Mouse (Mus musculus): Measurements from ENCODE around the gene Osm. TPM values are rescaled to one million over a fixed set of nuclear protein-coding genes. Genes with fewer than 3 reads are reported as not detected.
A peak's percentile ranks its signal among the peaks of the same experiment; 100 is the strongest.

The Osm gene
- under 1 TPM; 0.13 to 0.14 TPM for total RNA-seq (2021)
- polyA plus RNA-seq (2012; rRNA removed), result 0.14 and 0.15 TPM in 2 replicates
- long read RNA-seq, result 0 reads

DNA sequence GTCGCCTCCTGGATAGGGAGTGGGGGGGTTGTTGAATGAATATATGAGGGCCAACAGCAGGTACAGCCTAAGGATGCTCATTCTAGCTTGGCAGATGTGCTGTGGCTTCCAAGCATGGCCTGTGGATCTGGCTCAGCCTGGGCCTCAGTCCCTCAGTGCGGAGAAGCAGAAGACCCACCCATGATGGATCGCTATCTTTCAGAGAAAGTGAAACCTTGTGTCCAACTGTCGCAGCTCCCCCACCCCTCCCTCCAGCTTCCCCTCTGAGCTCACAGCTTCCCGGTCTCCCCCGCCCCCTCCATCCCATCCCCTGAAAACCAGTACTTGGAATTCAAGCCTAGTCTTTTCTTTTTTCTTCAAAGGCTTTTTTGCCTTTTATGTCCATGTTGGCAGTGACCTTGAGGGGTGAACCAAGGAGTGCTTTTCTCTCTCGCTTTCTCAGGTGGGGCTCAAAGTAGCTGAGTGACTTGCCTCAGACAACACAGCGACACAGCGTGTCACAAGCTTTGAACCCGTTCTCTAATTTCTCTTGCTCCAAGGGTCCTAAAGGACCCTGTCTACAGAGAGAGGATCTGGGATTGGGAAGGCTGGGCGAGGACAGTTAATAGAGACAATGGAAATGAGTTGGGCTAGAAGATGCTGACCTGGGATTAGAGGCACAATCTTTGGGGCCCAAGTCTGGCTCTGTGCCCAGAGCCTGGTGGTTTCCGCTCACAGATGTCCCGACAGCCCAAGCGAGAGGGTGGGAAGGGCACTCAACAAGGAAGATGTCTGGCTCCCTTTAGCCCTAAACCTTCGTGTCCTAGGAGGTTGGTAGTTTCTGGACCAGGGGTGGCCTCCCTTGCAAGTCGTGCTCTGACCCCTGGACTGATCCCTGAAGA, at the start of gene Osm:
Gene Osm (plus strand): TSS at position 756 of the 881 bp plus-strand sequence.
- DNase-seq, result peak; percentile 42 to 70
- TF ChIP-seq POLR2A (IDR thresholded peaks at IDR 0.05; ENCODE audit: insufficient read depth, low read depth, low read length), result no peak
- no peak for TF ChIP-seq CTCF (IDR thresholded peaks at IDR 0.05)
- no peak for TF ChIP-seq EP300 (IDR thresholded peaks at IDR 0.05; ENCODE audit: insufficient read depth, low read depth, low read length)
- Histone ChIP-seq H3K9ac (ENCODE audit: low read depth, low read length) (no peak within 1 kb of the TSS), H3K4me1 (ENCODE audit: control insufficient read depth, insufficient read depth, low read length) (no peaks in the 10 kb centered on the region), H3K36me3 (ENCODE audit: control insufficient read depth, insufficient read depth, low read length) (no peaks in the 10 kb centered on the region), H3K4me3 (no peak within 1 kb of the TSS), H3K27me3 (ENCODE audit: control insufficient read depth, insufficient read depth, low read length) (no peaks in the 10 kb centered on the region; the same call in 1 of the 2 replicates), H3K27ac (no peak within 1 kb of the TSS), H3K79me2 (replicated peaks; ENCODE audit: control insufficient read depth, insufficient read depth, low read length) (no peaks in the 10 kb centered on the region)
- 69% methylated on average over 16 of the region's 16 CpGs for WGBS
- intact Hi-C loops (cut with DNase I), result no loop called here

DNA sequence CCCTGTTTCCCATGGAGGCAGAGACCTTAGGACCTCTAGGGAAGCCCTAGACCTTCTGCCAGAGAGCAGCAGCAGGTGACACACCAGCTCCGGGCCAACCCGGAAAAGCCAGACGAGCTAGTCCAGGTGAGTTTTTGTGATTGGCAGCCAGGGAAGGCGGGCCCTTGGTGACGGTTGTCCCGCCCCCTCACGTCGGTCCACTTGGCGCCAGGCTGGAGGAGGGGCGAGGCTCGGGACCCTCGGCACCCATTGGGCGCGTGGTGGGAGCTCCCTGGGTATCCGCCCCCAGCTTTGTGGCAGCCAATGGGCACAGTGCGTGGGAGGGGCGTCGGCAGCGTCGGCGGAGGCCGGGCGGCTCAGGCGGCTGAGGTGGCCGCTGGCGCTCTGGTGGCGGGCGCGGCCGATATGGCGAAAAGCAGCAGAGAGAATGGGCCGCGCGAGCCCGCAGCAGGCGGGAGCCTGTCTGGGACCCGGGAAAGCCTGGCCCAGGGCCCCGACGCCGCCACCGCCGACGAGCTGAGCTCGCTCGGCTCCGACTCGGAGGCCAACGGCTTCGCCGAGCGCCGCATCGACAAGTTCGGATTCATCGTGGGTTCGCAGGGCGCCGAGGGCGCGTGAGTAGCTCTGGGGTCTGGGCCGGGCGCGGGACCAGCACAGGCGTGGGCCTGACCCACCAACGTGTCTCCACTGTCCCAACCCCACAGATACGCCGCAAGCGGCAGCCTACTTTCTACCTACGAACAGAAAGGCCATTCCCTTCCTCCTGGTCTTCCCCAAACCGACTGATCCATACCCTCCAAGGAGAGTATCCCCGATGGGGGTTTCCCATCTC, 49.5 kb upstream of the Osm start, which contains the start of gene Tbc1d10a:
Gene Tbc1d10a (plus strand): TSS at position 304 of the 832 bp plus-strand sequence.
- peaks cover 14% of the 10 kb centered on the region for H3K36me3 ChIP-seq (ENCODE audit: control insufficient read depth, insufficient read depth, low read length)
- H3K4me3 ChIP-seq, result peak within 1 kb of the TSS; percentile 94
- peak within 1 kb of the TSS; percentile 88 for H3K9ac ChIP-seq (ENCODE audit: low read depth, low read length)
- peak within 1 kb of the TSS; percentile 97 for H3K27ac ChIP-seq
- DNase-seq, result peak; percentile 97 to 99
- peaks cover 6% of the 10 kb centered on the region; the same call in 1 of the 2 replicates for H3K79me2 ChIP-seq (replicated peaks; ENCODE audit: control insufficient read depth, insufficient read depth, low read length)
- intact Hi-C loops (cut with DNase I), result no loop called here
- peaks cover 30% of the 10 kb centered on the region for H3K4me1 ChIP-seq (ENCODE audit: control insufficient read depth, insufficient read depth, low read length)
- H3K27me3 ChIP-seq (ENCODE audit: control insufficient read depth, insufficient read depth, low read length), result no peaks in the 10 kb centered on the region
- under 1% methylated on average over 71 of the region's 71 CpGs for WGBS
- TF ChIP-seq POLR2A (IDR thresholded peaks at IDR 0.05; ENCODE audit: insufficient read depth, low read depth, low read length), result peak; percentile 68
- TF ChIP-seq EP300 (IDR thresholded peaks at IDR 0.05; ENCODE audit: insufficient read depth, low read depth, low read length), result 0 out of 2 replicates have a peak, but pooled peaks have one; percentile 25
- TF ChIP-seq CTCF (IDR thresholded peaks at IDR 0.05), result peak; percentile 26; the same call in 1 of the 2 replicates

DNA sequence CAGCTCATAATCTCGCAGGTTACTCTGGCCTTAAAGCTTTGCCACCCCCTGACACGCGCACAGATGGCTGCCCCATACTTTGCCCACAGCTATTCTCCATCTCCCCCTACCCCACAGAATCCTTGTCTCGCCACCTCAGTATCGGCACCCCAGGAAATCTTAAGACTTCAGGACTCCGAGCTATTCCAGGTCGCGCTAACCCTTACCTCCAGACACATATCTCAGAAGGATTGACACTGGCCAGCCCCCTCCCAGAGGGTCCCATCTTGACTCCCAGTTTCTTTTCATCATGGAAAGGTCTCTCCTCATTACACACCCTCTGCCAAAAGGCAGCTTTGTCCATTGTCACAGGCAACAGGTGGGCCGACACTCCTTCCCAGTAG, 48.9 kb upstream of the Osm start:
- peaks cover 6% of the 10 kb centered on the region; the same call in 1 of the 2 replicates for H3K79me2 ChIP-seq (replicated peaks; ENCODE audit: control insufficient read depth, insufficient read depth, low read length)
- H3K36me3 ChIP-seq (ENCODE audit: control insufficient read depth, insufficient read depth, low read length), result peaks cover 14% of the 10 kb centered on the region
- H3K9ac ChIP-seq (ENCODE audit: low read depth, low read length), result peak overlapping the region; percentile 88
- TF ChIP-seq CTCF (IDR thresholded peaks at IDR 0.05), result no peak
- no peak for TF ChIP-seq POLR2A (IDR thresholded peaks at IDR 0.05; ENCODE audit: insufficient read depth, low read depth, low read length)
- no peak for TF ChIP-seq EP300 (IDR thresholded peaks at IDR 0.05; ENCODE audit: insufficient read depth, low read depth, low read length)
- peak overlapping the region; percentile 97 for H3K27ac ChIP-seq
- H3K27me3 ChIP-seq (ENCODE audit: control insufficient read depth, insufficient read depth, low read length), result no peaks in the 10 kb centered on the region
- intact Hi-C loops (cut with DNase I), result no loop called here
- WGBS, result 16% methylated on average over 9 of the region's 9 CpGs
- H3K4me1 ChIP-seq (ENCODE audit: control insufficient read depth, insufficient read depth, low read length), result peaks cover 32% of the 10 kb centered on the region
- H3K4me3 ChIP-seq, result peak overlapping the region; percentile 94
- DNase-seq, result peak in 1 of 2 experiments; percentile 36

DNA sequence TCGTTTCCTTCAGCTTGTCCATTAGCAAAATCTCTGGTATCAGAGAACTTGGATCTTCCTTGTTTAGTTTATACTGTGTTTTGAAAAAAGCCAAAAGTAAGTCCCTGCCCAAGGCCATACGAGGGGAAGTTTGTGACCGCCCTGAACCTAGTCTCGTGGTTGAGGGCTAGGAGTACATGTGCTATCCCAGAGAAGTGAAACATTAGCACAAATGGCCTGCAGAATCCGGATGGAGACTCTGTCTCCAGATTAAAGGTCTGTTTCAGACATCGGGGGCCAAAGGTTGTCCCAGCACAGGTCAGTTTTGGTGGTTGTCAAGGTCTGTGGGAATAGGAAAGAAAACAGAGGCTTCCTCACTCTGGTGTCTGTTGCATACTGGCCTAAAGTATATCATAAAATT, 47.0 kb upstream of the Osm start:
- peaks cover 30% of the 10 kb centered on the region for H3K4me1 ChIP-seq (ENCODE audit: control insufficient read depth, insufficient read depth, low read length)
- peak overlapping the region; percentile 34; the same call in 1 of the 2 replicates for H3K27ac ChIP-seq
- peaks cover 14% of the 10 kb centered on the region for H3K36me3 ChIP-seq (ENCODE audit: control insufficient read depth, insufficient read depth, low read length)
- intact Hi-C loops (cut with DNase I), result no loop called here
- no peak overlapping the region; the same call in 1 of the 2 replicates for H3K9ac ChIP-seq (ENCODE audit: low read depth, low read length)
- DNase-seq, result no peak
- H3K79me2 ChIP-seq (replicated peaks; ENCODE audit: control insufficient read depth, insufficient read depth, low read length), result peaks cover 6% of the 10 kb centered on the region; the same call in 1 of the 2 replicates
- TF ChIP-seq EP300 (IDR thresholded peaks at IDR 0.05; ENCODE audit: insufficient read depth, low read depth, low read length) (no peak), CTCF (IDR thresholded peaks at IDR 0.05) (no peak), POLR2A (IDR thresholded peaks at IDR 0.05; ENCODE audit: insufficient read depth, low read depth, low read length) (no peak)
- no peak overlapping the region for H3K4me3 ChIP-seq
- 69% methylated on average over 6 of the region's 6 CpGs for WGBS
- no peaks in the 10 kb centered on the region for H3K27me3 ChIP-seq (ENCODE audit: control insufficient read depth, insufficient read depth, low read length)

DNA sequence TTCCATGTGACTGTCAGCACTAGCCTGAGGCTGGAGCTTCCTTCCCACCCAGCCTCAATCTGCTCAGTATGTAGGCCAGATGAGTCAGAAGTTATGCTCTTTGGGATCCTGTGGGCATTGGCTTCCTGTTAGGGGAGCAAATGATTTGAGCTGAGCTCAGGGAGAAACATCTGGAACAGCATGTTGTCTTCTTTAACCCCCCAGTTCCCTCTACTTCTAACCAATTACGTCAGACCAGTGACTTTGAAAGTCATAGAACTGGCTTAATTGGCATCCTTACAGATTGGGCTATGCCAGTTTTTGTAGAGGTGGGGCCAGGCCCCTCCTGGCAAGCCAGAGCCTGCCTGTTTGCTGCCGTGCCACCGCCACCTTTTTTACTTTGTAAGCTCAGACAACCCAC, 45.5 kb upstream of the Osm start:
- H3K4me1 ChIP-seq (ENCODE audit: control insufficient read depth, insufficient read depth, low read length), result peaks cover 38% of the 10 kb centered on the region
- H3K4me3 ChIP-seq, result no peak overlapping the region
- H3K27ac ChIP-seq, result peak overlapping the region; percentile 65
- no peaks in the 10 kb centered on the region for H3K27me3 ChIP-seq (ENCODE audit: control insufficient read depth, insufficient read depth, low read length)
- H3K79me2 ChIP-seq (replicated peaks; ENCODE audit: control insufficient read depth, insufficient read depth, low read length), result peaks cover 6% of the 10 kb centered on the region; the same call in 1 of the 2 replicates
- TF ChIP-seq EP300 (IDR thresholded peaks at IDR 0.05; ENCODE audit: insufficient read depth, low read depth, low read length) (0 out of 2 replicates have a peak, but pooled peaks have one; percentile 31), CTCF (IDR thresholded peaks at IDR 0.05) (no peak)
- 43% methylated on average over 3 of the region's 3 CpGs for WGBS
- peaks cover 18% of the 10 kb centered on the region for H3K36me3 ChIP-seq (ENCODE audit: control insufficient read depth, insufficient read depth, low read length)
- peak; percentile 33 to 47 for DNase-seq
- no peak overlapping the region for H3K9ac ChIP-seq (ENCODE audit: low read depth, low read length)
- intact Hi-C loops (cut with DNase I), result no loop called here
